Mouse (Mus musculus) thymus, adult 2 months (tissue): ENCODE data around the gene Clmn.

Experiments used
- CTCF ChIP-seq: fragments of 200-500 bp; IDR thresholded peaks from 2 replicates; pipeline ENCODE4 v1.5.1; 2012; ENCODE audit warnings: mild to moderate bottlenecking, control low read depth, low read length, moderate library complexity, borderline replicate concordance; ENCODE audit not compliant: control insufficient read depth, poor library complexity, insufficient read depth; ENCODE audit errors: extremely low read depth
- POLR2A ChIP-seq: fragments of 200-500 bp; IDR thresholded peaks from 2 replicates; pipeline ENCODE4 v1.6.1; 2012; ENCODE audit warnings: mild to moderate bottlenecking, low read length, control low read depth, moderate library complexity; ENCODE audit not compliant: control insufficient read depth, poor library complexity, insufficient read depth; ENCODE audit errors: extremely low read depth

- TF ChIP-seq POLR2A (no peak), CTCF (no peak)
These were observed 52.2 kb downstream of the Clmn start for GRCm38 (mm10) chr12:104812711-104813110.
